Comparison of ENCODE assay signal across 9 mouse cellular contexts in the genomic region with DNA sequence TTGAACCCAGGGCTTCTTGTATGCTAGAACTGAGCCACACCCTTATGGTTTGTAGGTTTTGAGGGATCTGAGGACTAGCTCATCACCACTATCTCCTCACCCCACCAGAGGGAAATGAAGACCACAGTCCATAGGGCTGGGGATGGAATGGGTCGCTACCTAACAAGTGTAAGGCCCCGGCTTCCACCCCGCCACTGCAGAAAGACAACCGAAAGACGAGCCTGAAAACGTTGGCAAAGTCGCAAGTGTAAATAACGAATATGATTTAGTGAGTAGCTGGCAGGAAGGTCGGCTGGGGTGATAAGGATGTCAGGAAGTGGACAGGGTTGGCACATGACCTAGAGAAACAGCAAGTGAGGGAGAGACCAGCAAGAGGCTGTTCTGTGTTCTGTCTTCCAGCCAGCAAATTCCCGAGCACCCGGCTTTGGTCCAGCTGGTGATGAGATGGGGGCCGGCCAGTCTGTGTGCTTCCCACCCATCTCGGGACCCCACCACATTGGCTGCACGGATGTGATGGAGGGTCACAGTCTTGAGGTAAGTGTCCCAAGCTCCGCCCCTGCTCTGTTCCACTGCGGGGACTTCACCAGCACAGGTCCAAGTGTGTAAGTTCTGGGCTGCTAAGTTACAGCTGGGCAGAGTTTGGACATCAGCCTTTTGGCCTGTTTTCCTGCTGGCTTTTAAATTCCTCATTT. TPM values are rescaled to one million over a fixed set of nuclear protein-coding genes. Genes with fewer than 3 reads are reported as not detected.
A peak's percentile ranks its signal among the peaks of the same experiment; 100 is the strongest.
DNase-seq lines count a peak whose midpoint lies in the region; ATAC-seq lines count a peak whose summit lies in the region.
"Had no signal": no experiment of that assay in that cellular context is flagged by ENCODE, and none has a peak within 500 bp of the region (broad histone marks: within the 10 kb centered on the region; RNA-seq: fewer than 3 reads in every experiment).

No protein-coding gene starts in this region.

- peak; percentile 47 for DNase-seq in kidney, adult 11 months
- DNase-seq in lung, postnatal 14 days = peak; percentile 66
- no peak for DNase-seq in cerebellum, postnatal 4 days (ENCODE audit: low spot score in 2 of 2)
- DNase-seq in layer of hippocampus, adult 11-12 months (ENCODE audit: low spot score) = no peak

- H3K9ac ChIP-seq in kidney, embryonic 14.5 days (ENCODE audit: low read depth, low read length) = no peak overlapping the region
- H3K9ac ChIP-seq in intestine, embryonic 15.5 days = no peak overlapping the region
- no peak overlapping the region for H3K9ac ChIP-seq in midbrain, embryonic 13.5 days (replicated peaks)
- H3K9ac ChIP-seq: neural tube, embryonic 12.5 days had no signal

- H3K4me2 ChIP-seq in kidney, embryonic 14.5 days (replicated peaks; ENCODE audit: low read depth, low read length) = no peak overlapping the region
- H3K4me2 ChIP-seq in intestine, embryonic 15.5 days (replicated peaks) = 0 out of 2 replicates have a peak overlapping the region, but pooled peaks have one; percentile 72
- H3K4me2 ChIP-seq in midbrain, embryonic 13.5 days (replicated peaks) = no peak overlapping the region

- ATAC-seq in kidney, embryonic 14.5 days (ENCODE audit: low FRiP score, low TSS enrichment) = no peak
- ATAC-seq in intestine, embryonic 15.5 days = no peak
- ATAC-seq in midbrain, embryonic 13.5 days = no peak

- no peak overlapping the region for H3K27ac ChIP-seq in kidney, embryonic 14.5 days (ENCODE audit: low read depth, low read length)
- H3K27ac ChIP-seq in brown adipose tissue, adult 24 weeks (replicated peaks; ENCODE audit: low read depth, low read length) = no peak overlapping the region
- H3K27ac ChIP-seq in intestine, embryonic 15.5 days = no peak overlapping the region
- no peak overlapping the region for H3K27ac ChIP-seq in midbrain, embryonic 13.5 days
- H3K27ac ChIP-seq: neural tube, embryonic 12.5 days had no signal

- peaks cover 21% of the 10 kb centered on the region for H3K4me1 ChIP-seq in kidney, embryonic 14.5 days (ENCODE audit: control insufficient read depth, insufficient read depth, low read length)
- peaks cover 10% of the 10 kb centered on the region for H3K4me1 ChIP-seq in brown adipose tissue, adult 24 weeks (ENCODE audit: control insufficient read depth, insufficient read depth, insufficient read length, low read length)
- H3K4me1 ChIP-seq in intestine, embryonic 15.5 days (replicated peaks) = peaks cover 25% of the 10 kb centered on the region
- H3K4me1 ChIP-seq in midbrain, embryonic 13.5 days (replicated peaks) = peaks cover 37% of the 10 kb centered on the region

- H3K9me3 ChIP-seq in kidney, embryonic 14.5 days (ENCODE audit: control insufficient read depth, low read length) = no peaks in the 10 kb centered on the region
- no peaks in the 10 kb centered on the region for H3K9me3 ChIP-seq in intestine, embryonic 15.5 days
- no peaks in the 10 kb centered on the region for H3K9me3 ChIP-seq in midbrain, embryonic 13.5 days
- H3K9me3 ChIP-seq: neural tube, embryonic 12.5 days had no signal

- H3K4me3 ChIP-seq in kidney, embryonic 14.5 days (ENCODE audit: low read length) = no peak overlapping the region
- peak overlapping the region; percentile 15; the same call in 1 of the 2 replicates for H3K4me3 ChIP-seq in brown adipose tissue, adult 24 weeks (ENCODE audit: insufficient read depth, low read depth, low read length)
- H3K4me3 ChIP-seq in intestine, embryonic 15.5 days (replicated peaks) = no peak overlapping the region
- H3K4me3 ChIP-seq in midbrain, embryonic 13.5 days (replicated peaks) = no peak overlapping the region
- H3K4me3 ChIP-seq: neural tube, embryonic 12.5 days had no signal

- WGBS in kidney, embryonic 14.5 days = 63% methylated on average over 16 of the region's 16 CpGs
- WGBS in intestine, embryonic 15.5 days = 52% methylated on average over 16 of the region's 16 CpGs
- 81% methylated on average over 16 of the region's 16 CpGs for WGBS in midbrain, embryonic 13.5 days

- H3K27me3 ChIP-seq in kidney, embryonic 14.5 days (ENCODE audit: control insufficient read depth, insufficient read depth, low read length) = no peaks in the 10 kb centered on the region
- H3K27me3 ChIP-seq in intestine, embryonic 15.5 days (replicated peaks) = no peaks in the 10 kb centered on the region
- no peaks in the 10 kb centered on the region for H3K27me3 ChIP-seq in midbrain, embryonic 13.5 days
- H3K27me3 ChIP-seq: neural tube, embryonic 12.5 days had no signal

- H3K36me3 ChIP-seq in kidney, embryonic 14.5 days (ENCODE audit: control insufficient read depth, insufficient read depth, low read length) = peaks cover 3% of the 10 kb centered on the region; the same call in 1 of the 2 replicates
- H3K36me3 ChIP-seq in intestine, embryonic 15.5 days = no peaks in the 10 kb centered on the region
- no peaks in the 10 kb centered on the region for H3K36me3 ChIP-seq in midbrain, embryonic 13.5 days
- H3K36me3 ChIP-seq: neural tube, embryonic 12.5 days had no signal

RNA-seq across cellular contexts. Expression of a gene that starts 6.6 kb away (rescaled TPM):
- polyA plus RNA-seq in kidney, embryonic 14.5 days (2014; fragmentation: Nextera tagmentation; extraction: Ambion mirVana) = 8.4 and 12.3 TPM in 2 replicates
- polyA plus RNA-seq in brown adipose tissue, adult 24 weeks (2012; ENCODE audit: insufficient read depth, insufficient read length, missing spikeins) = 12.3 and 17.4 TPM in 2 replicates
- polyA plus RNA-seq in intestine, embryonic 15.5 days (2015; fragmentation: Nextera tagmentation; extraction: Ambion mirVana) = 42.4 and 42.6 TPM in 2 replicates
- polyA plus RNA-seq in midbrain, embryonic 13.5 days (2015; fragmentation: Nextera tagmentation; extraction: Ambion mirVana) = 6.4 and 6.6 TPM in 2 replicates

RNA-seq across cellular contexts. Expression of a gene that starts 19.1 kb away (rescaled TPM):
- polyA plus RNA-seq in kidney, embryonic 14.5 days (2014; fragmentation: Nextera tagmentation; extraction: Ambion mirVana) = 0.20 and 0.23 TPM in 2 replicates
- polyA plus RNA-seq in brown adipose tissue, adult 24 weeks (2012; ENCODE audit: insufficient read depth, insufficient read length, missing spikeins) = 0.52 and 1.0 TPM in 2 replicates
- polyA plus RNA-seq in intestine, embryonic 15.5 days (2015; fragmentation: Nextera tagmentation; extraction: Ambion mirVana) = 1.4 and 1.5 TPM in 2 replicates
- polyA plus RNA-seq in midbrain, embryonic 13.5 days (2015; fragmentation: Nextera tagmentation; extraction: Ambion mirVana) = 0.16 and 0.40 TPM in 2 replicates

RNA-seq across cellular contexts. Expression of a gene that starts 59.7 kb away (rescaled TPM):
- polyA plus RNA-seq in kidney, embryonic 14.5 days (2014; fragmentation: Nextera tagmentation; extraction: Ambion mirVana) = 0.09 and 0.11 TPM in 2 replicates
- not detected in 2 replicates for polyA plus RNA-seq in brown adipose tissue, adult 24 weeks (2012; ENCODE audit: insufficient read depth, insufficient read length, missing spikeins)
- polyA plus RNA-seq in intestine, embryonic 15.5 days (2015; fragmentation: Nextera tagmentation; extraction: Ambion mirVana) = 4.4 and 4.5 TPM in 2 replicates
- 0.05 and 0.12 TPM in 2 replicates for polyA plus RNA-seq in midbrain, embryonic 13.5 days (2015; fragmentation: Nextera tagmentation; extraction: Ambion mirVana)
- polyA plus RNA-seq: neural tube, embryonic 12.5 days had no signal

Comparison
In these comparisons a context has a peak if more than half of its experiments do, and no peak if none do; other contexts are left out.
1. DNase-seq: peak in kidney, adult 11 months (single experiment) and lung, postnatal 14 days (single experiment); none in cerebellum, postnatal 4 days (0 of 2) and layer of hippocampus, adult 11-12 months (single experiment).